Mouse (Mus musculus): ENCODE data around the gene Lrrk1. TPM values are rescaled to one million over a fixed set of nuclear protein-coding genes. Genes with fewer than 3 reads are reported as not detected.

The Lrrk1 gene
- polyA plus RNA-seq, 1 experiment from 2014 or later, result 3.0 TPM

DNA sequence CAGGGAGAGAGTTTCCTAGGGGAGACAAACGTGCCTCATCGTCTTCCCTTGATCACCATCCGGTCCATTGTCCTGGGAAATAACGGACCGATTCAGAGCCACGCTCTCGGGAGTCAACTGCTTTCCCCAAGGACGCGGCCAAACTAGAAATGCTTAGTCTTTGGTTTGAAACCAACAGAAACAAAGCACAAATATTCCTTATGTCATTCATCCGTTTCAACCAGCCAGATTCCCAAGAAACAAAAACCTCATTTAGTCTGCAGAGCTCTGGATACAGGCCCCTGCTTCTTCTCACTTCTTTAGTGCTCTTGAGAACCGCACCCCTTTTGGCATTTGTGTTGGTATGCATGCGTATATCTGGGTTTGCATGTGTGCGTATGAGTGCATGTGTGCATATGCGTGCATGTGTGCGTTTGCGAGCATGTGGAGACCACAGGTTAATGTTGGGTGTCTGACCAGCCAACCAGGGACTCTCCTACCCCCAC is 82.4 kb downstream of the Lrrk1 start:
- ATAC-seq (no peak), DNase-seq (no peak)
- Histone ChIP-seq H3K36me3 (replicated peaks; ENCODE audit: insufficient read depth, low read length) (peaks cover 16% of the 10 kb centered on the region), H3K4me2 (ENCODE audit: low read depth, low read length) (no peak overlapping the region), H3K27me3 (ENCODE audit: insufficient read depth, low read length) (no peaks in the 10 kb centered on the region), H3K9me3 (ENCODE audit: low read length) (no peaks in the 10 kb centered on the region), H3K9ac (replicated peaks) (no peak overlapping the region), H3K4me3 (ENCODE audit: low read depth, low read length) (no peak overlapping the region), H3K27ac (ENCODE audit: low read depth) (no peak overlapping the region), H3K4me1 (ENCODE audit: insufficient read depth) (peaks cover 15% of the 10 kb centered on the region)
- no peak for TF ChIP-seq CTCF (IDR thresholded peaks at IDR 0.05; ENCODE audit: low read depth)
- no peak for TF ChIP-seq EP300 (IDR thresholded peaks at IDR 0.05; ENCODE audit: low read depth)
- WGBS (ENCODE audit: insufficient replicate concordance), result 89% methylated on average over 16 of the region's 16 CpGs

DNA sequence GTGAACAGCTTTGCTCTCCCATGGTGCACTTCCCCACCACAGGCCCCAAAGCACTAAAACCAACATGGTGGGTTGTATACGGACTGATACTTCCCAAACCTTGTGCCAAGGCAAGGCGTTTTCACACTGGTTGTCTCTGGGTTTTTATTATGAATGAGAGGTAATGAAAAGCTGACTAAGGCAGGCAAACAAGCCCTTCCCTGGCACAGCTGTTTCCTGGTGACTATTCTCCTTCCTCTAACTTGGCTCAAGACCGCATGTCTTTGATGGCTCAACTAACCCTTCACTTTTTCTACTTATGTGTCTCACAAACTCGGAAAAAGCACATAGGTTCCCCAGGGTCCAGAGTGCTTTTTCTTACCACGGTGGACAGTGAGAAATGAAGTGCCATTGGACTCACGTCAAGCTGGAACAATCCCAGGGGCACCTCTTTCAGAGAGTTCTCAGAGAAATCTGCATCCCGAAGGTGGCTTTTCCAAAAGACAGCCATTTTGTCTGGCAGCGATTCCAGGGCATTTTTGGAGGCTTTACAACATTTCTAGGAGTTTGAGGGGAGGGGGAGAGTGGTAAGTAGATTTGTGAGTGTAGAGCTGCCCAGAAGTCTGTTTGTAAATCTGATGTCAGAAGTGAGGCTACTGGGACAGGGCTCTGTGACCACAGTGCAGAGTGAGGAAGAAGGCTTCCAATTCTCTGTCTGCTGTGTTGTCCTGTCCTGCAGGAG is 83.0 kb downstream of the Lrrk1 start:
- H3K9me3 ChIP-seq (ENCODE audit: low read length), result no peaks in the 10 kb centered on the region
- H3K4me3 ChIP-seq (ENCODE audit: low read depth, low read length), result no peak overlapping the region
- no peak for DNase-seq
- H3K4me2 ChIP-seq (ENCODE audit: low read depth, low read length), result no peak overlapping the region
- H3K4me1 ChIP-seq (ENCODE audit: insufficient read depth), result peaks cover 15% of the 10 kb centered on the region
- H3K27me3 ChIP-seq (ENCODE audit: insufficient read depth, low read length), result no peaks in the 10 kb centered on the region
- H3K36me3 ChIP-seq (replicated peaks; ENCODE audit: insufficient read depth, low read length), result peaks cover 18% of the 10 kb centered on the region
- TF ChIP-seq EP300 (IDR thresholded peaks at IDR 0.05; ENCODE audit: low read depth) (no peak), CTCF (IDR thresholded peaks at IDR 0.05; ENCODE audit: low read depth) (no peak)
- no peak for ATAC-seq
- WGBS (ENCODE audit: insufficient replicate concordance), result 72% methylated on average over 8 of the region's 8 CpGs
- no peak overlapping the region for H3K27ac ChIP-seq (ENCODE audit: low read depth)
- no peak overlapping the region for H3K9ac ChIP-seq (replicated peaks)

GRCm38 (mm10) chr7:66303922-66304660 is 84.1 kb downstream of the Lrrk1 start:
- no peak for TF ChIP-seq CTCF (IDR thresholded peaks at IDR 0.05; ENCODE audit: low read depth)
- TF ChIP-seq EP300 (IDR thresholded peaks at IDR 0.05; ENCODE audit: low read depth), result no peak
- no peak overlapping the region for H3K27ac ChIP-seq (ENCODE audit: low read depth)
- ATAC-seq, result 0 out of 2 replicates have a peak, but pooled peaks have one; percentile 17
- H3K36me3 ChIP-seq (replicated peaks; ENCODE audit: insufficient read depth, low read length), result peaks cover 24% of the 10 kb centered on the region
- H3K4me2 ChIP-seq (ENCODE audit: low read depth, low read length), result no peak overlapping the region
- H3K9ac ChIP-seq (replicated peaks), result no peak overlapping the region
- no peaks in the 10 kb centered on the region for H3K9me3 ChIP-seq (ENCODE audit: low read length)
- 70% methylated on average over 14 of the region's 14 CpGs for WGBS (ENCODE audit: insufficient replicate concordance)
- H3K27me3 ChIP-seq (ENCODE audit: insufficient read depth, low read length), result no peaks in the 10 kb centered on the region
- no peak overlapping the region for H3K4me3 ChIP-seq (ENCODE audit: low read depth, low read length)
- DNase-seq, result no peak
- H3K4me1 ChIP-seq (ENCODE audit: insufficient read depth), result peaks cover 10% of the 10 kb centered on the region

- DNase-seq (no peak), ATAC-seq (no peak)
- Histone ChIP-seq H3K4me3 (ENCODE audit: low read depth, low read length) (no peak overlapping the region), H3K4me2 (ENCODE audit: low read depth, low read length) (no peak overlapping the region), H3K36me3 (replicated peaks; ENCODE audit: insufficient read depth, low read length) (peaks cover 34% of the 10 kb centered on the region), H3K27me3 (ENCODE audit: insufficient read depth, low read length) (no peaks in the 10 kb centered on the region), H3K27ac (ENCODE audit: low read depth) (no peak overlapping the region), H3K9me3 (ENCODE audit: low read length) (no peaks in the 10 kb centered on the region), H3K9ac (replicated peaks) (no peak overlapping the region), H3K4me1 (ENCODE audit: insufficient read depth) (no peaks in the 10 kb centered on the region)
- WGBS (ENCODE audit: insufficient replicate concordance), result 75% methylated on average over 4 of the region's 4 CpGs
- TF ChIP-seq CTCF (IDR thresholded peaks at IDR 0.05; ENCODE audit: low read depth) (no peak), EP300 (IDR thresholded peaks at IDR 0.05; ENCODE audit: low read depth) (no peak)
Observed at GRCm38 (mm10) chr7:66301486-66301885, 86.7 kb downstream of the Lrrk1 start.

- Histone ChIP-seq H3K36me3 (replicated peaks; ENCODE audit: insufficient read depth, low read length) (peaks cover 34% of the 10 kb centered on the region), H3K27ac (ENCODE audit: low read depth) (no peak overlapping the region), H3K9me3 (ENCODE audit: low read length) (no peaks in the 10 kb centered on the region), H3K9ac (replicated peaks) (no peak overlapping the region), H3K4me1 (ENCODE audit: insufficient read depth) (no peaks in the 10 kb centered on the region), H3K4me2 (ENCODE audit: low read depth, low read length) (no peak overlapping the region), H3K27me3 (ENCODE audit: insufficient read depth, low read length) (no peaks in the 10 kb centered on the region), H3K4me3 (ENCODE audit: low read depth, low read length) (no peak overlapping the region)
- WGBS (ENCODE audit: insufficient replicate concordance), result 15% methylated on average over 5 of the region's 5 CpGs
- ATAC-seq (peak; percentile 49; the same call in 1 of the 2 replicates), DNase-seq (peak; percentile 90)
- TF ChIP-seq EP300 (IDR thresholded peaks at IDR 0.05; ENCODE audit: low read depth) (no peak), CTCF (IDR thresholded peaks at IDR 0.05; ENCODE audit: low read depth) (peak; percentile 97)
Observed at GRCm38 (mm10) chr7:66300680-66301079, 87.5 kb downstream of the Lrrk1 start.

- Histone ChIP-seq H3K36me3 (replicated peaks; ENCODE audit: insufficient read depth, low read length) (peaks cover 42% of the 10 kb centered on the region), H3K9ac (replicated peaks) (no peak overlapping the region), H3K27me3 (ENCODE audit: insufficient read depth, low read length) (no peaks in the 10 kb centered on the region), H3K4me1 (ENCODE audit: insufficient read depth) (no peaks in the 10 kb centered on the region), H3K4me3 (ENCODE audit: low read depth, low read length) (no peak overlapping the region), H3K27ac (ENCODE audit: low read depth) (no peak overlapping the region), H3K4me2 (ENCODE audit: low read depth, low read length) (no peak overlapping the region), H3K9me3 (ENCODE audit: low read length) (no peaks in the 10 kb centered on the region)
- TF ChIP-seq EP300 (IDR thresholded peaks at IDR 0.05; ENCODE audit: low read depth) (no peak), CTCF (IDR thresholded peaks at IDR 0.05; ENCODE audit: low read depth) (no peak)
- WGBS (ENCODE audit: insufficient replicate concordance), result 76% methylated on average over 9 of the region's 9 CpGs
- ATAC-seq (no peak), DNase-seq (no peak)
Observed at GRCm38 (mm10) chr7:66297656-66298021, 90.5 kb downstream of the Lrrk1 start.

Measured in liver, postnatal 0 days (tissue).